Mouse (Mus musculus) bone marrow macrophage, adult 2 months (primary cell): ENCODE data around the gene Ccl6.

Experiments
- CTCF ChIP-seq: IDR thresholded peaks from 2 replicates; pipeline ENCODE4 v1.5.1; 2012; ENCODE audit warnings: low read depth, mild to moderate bottlenecking, low read length, moderate library complexity
- POLR2A ChIP-seq: IDR thresholded peaks from 2 replicates; pipeline ENCODE4 v1.6.1; 2012; ENCODE audit warnings: mild to moderate bottlenecking, low read depth, low read length, borderline replicate concordance

DNA sequence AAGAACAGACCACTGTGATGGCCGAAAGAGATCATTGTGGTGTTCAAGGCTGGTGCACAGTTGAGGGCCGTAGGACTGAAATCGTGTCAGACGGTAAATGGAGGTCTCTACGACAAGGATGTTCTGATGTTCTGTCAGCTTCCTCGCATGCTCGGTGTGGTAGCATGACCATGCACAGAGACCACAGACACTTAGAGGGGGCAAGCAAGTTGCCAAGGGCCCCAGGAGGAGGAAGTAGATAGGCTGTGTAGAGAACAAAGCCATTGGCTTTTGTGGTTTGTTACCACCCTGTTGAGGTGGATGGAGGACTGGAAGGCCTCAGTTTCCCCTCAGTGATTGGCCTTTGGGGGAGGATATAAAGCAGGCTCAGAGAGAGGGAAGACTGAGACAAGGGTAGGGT, 23.6 kb downstream of the Ccl6 start:
- TF ChIP-seq CTCF (no peak), POLR2A (no peak)
